In genomic region chr15:69552062-69552628, GRCm38 (mm10) we compare ENCODE assay signal across 29 mouse cellular contexts.
DNase-seq lines count a peak whose midpoint lies in the region; ATAC-seq and TF ChIP-seq lines count a peak whose summit lies in the region.
"Had no signal": no experiment of that assay in that cellular context is flagged by ENCODE, and none has a peak within 500 bp of the region (broad histone marks: within the 10 kb centered on the region; RNA-seq: fewer than 3 reads in every experiment).

No protein-coding gene starts in this region.

- H3K4me1 ChIP-seq in hindbrain, postnatal 0 days (ENCODE audit: insufficient read depth, low read length): no peaks in the 10 kb centered on the region
- H3K4me1 ChIP-seq in hindbrain, embryonic 14.5 days (replicated peaks; ENCODE audit: control insufficient read depth, insufficient read depth, low read length): 0 out of 2 replicates have a peak, but pooled peaks cover 2% of the 10 kb centered on the region
- H3K4me1 ChIP-seq: embryonic facial prominence, embryonic 15.5 days; hindbrain, embryonic 13.5 days; neural tube, embryonic 13.5 days; stomach, embryonic 15.5 days had no signal

- no peak overlapping the region for H3K27ac ChIP-seq in hindbrain, postnatal 0 days
- no peak overlapping the region for H3K27ac ChIP-seq in hindbrain, embryonic 14.5 days
- H3K27ac ChIP-seq: embryonic facial prominence, embryonic 15.5 days; gastrocnemius, adult 2 months; heart, adult 2 months; hindbrain, embryonic 13.5 days; liver, embryonic 14.5 days; neural tube, embryonic 13.5 days; stomach, embryonic 15.5 days had no signal

- no peaks in the 10 kb centered on the region for H3K27me3 ChIP-seq in hindbrain, postnatal 0 days (ENCODE audit: insufficient read depth, low read length)
- H3K27me3 ChIP-seq in hindbrain, embryonic 14.5 days (ENCODE audit: control insufficient read depth, insufficient read depth, low read length): no peaks in the 10 kb centered on the region
- H3K27me3 ChIP-seq: embryonic facial prominence, embryonic 15.5 days; heart, embryonic 12.5 days; hindbrain, embryonic 13.5 days; neural tube, embryonic 13.5 days; stomach, embryonic 15.5 days had no signal

- H3K9ac ChIP-seq in hindbrain, postnatal 0 days (replicated peaks; ENCODE audit: low read length): no peak overlapping the region
- H3K9ac ChIP-seq in hindbrain, embryonic 14.5 days: no peak overlapping the region
- H3K9ac ChIP-seq: embryonic facial prominence, embryonic 15.5 days; heart, embryonic 12.5 days; hindbrain, embryonic 13.5 days; liver, embryonic 14.5 days; lung, embryonic 14.5 days; neural tube, embryonic 13.5 days; stomach, embryonic 15.5 days had no signal

- no peaks in the 10 kb centered on the region for H3K9me3 ChIP-seq in hindbrain, postnatal 0 days (ENCODE audit: low read length)
- no peaks in the 10 kb centered on the region for H3K9me3 ChIP-seq in hindbrain, embryonic 14.5 days (ENCODE audit: control insufficient read depth, low read length)
- H3K9me3 ChIP-seq: embryonic facial prominence, embryonic 15.5 days; heart, embryonic 12.5 days; hindbrain, embryonic 13.5 days; neural tube, embryonic 13.5 days; stomach, embryonic 15.5 days had no signal

- no peak for TF ChIP-seq CTCF in hindbrain, postnatal 0 days (IDR thresholded peaks at IDR 0.05; ENCODE audit: low read depth)

- DNase-seq in hindbrain, postnatal 0 days (ENCODE audit: low spot score): peak; percentile 10
- DNase-seq in hindbrain, embryonic 14.5 days (ENCODE audit: low spot score): no peak
- DNase-seq in kidney, postnatal 14 days: peak; percentile 2
- no peak for DNase-seq in kidney, postnatal 10 days
- peak; percentile 38 for DNase-seq in embryo, embryonic 10 days (ENCODE audit: low spot score)
- DNase-seq in embryo, embryonic 9.5 days (ENCODE audit: extremely low spot score): peak; percentile 14
- DNase-seq in ovary, postnatal 10 days (ENCODE audit: low spot score): no peak
- no peak for DNase-seq in cerebellum, adult 11-12 months
- DNase-seq: adrenal gland, postnatal 14 days; cerebellum, adult 18-20 months; cerebellum, postnatal 10 days; gastrocnemius, adult 2 months; gastrocnemius, postnatal 36 days; heart, adult 2 months; heart, postnatal 4 days; layer of hippocampus, postnatal 36 days; liver; lung, embryonic 14.5 days; lung, postnatal 14 days; right cerebral cortex, postnatal 25 days had no signal

- ATAC-seq in hindbrain, postnatal 0 days: no peak
- no peak for ATAC-seq in hindbrain, embryonic 14.5 days (ENCODE audit: low FRiP score)
- ATAC-seq: CD4-positive, CD25-positive, alpha-beta regulatory T cell, adult 4 months; forebrain, embryonic 14.5 days; inflammation-experienced regulatory T-cells, adult 6 months had no signal

- no peak overlapping the region for H3K4me3 ChIP-seq in hindbrain, postnatal 0 days (ENCODE audit: low read length)
- no peak overlapping the region for H3K4me3 ChIP-seq in hindbrain, embryonic 14.5 days (replicated peaks; ENCODE audit: low read length)
- H3K4me3 ChIP-seq: embryonic facial prominence, embryonic 15.5 days; gastrocnemius, adult 2 months; heart, adult 2 months; heart, embryonic 12.5 days; hindbrain, embryonic 13.5 days; neural tube, embryonic 13.5 days; stomach, embryonic 15.5 days had no signal

- no peaks in the 10 kb centered on the region for H3K36me3 ChIP-seq in hindbrain, postnatal 0 days (ENCODE audit: insufficient read depth, low read length)
- no peaks in the 10 kb centered on the region for H3K36me3 ChIP-seq in hindbrain, embryonic 14.5 days (replicated peaks; ENCODE audit: control insufficient read depth, insufficient read depth)
- H3K36me3 ChIP-seq: embryonic facial prominence, embryonic 15.5 days; heart, embryonic 12.5 days; hindbrain, embryonic 13.5 days; neural tube, embryonic 13.5 days; stomach, embryonic 15.5 days had no signal

- H3K4me2 ChIP-seq in hindbrain, postnatal 0 days (ENCODE audit: low read depth, low read length): no peak overlapping the region
- no peak overlapping the region for H3K4me2 ChIP-seq in hindbrain, embryonic 14.5 days (replicated peaks)
- H3K4me2 ChIP-seq: embryonic facial prominence, embryonic 15.5 days; heart, embryonic 12.5 days; hindbrain, embryonic 13.5 days; lung, embryonic 14.5 days; neural tube, embryonic 13.5 days; stomach, embryonic 15.5 days had no signal

- 73% methylated on average over 5 of the region's 5 CpGs for WGBS in hindbrain, postnatal 0 days
- 74% methylated on average over 5 of the region's 5 CpGs for WGBS in hindbrain, embryonic 14.5 days

Comparison
In these comparisons a context has a peak if more than half of its experiments do, and no peak if none do; other contexts are left out.
1. DNase-seq: peak in hindbrain, postnatal 0 days (single experiment), kidney, postnatal 14 days (single experiment), embryo, embryonic 10 days (single experiment) and embryo, embryonic 9.5 days (single experiment); none in hindbrain, embryonic 14.5 days (single experiment), kidney, postnatal 10 days (single experiment), ovary, postnatal 10 days (single experiment) and cerebellum, adult 11-12 months (single experiment).